Mouse (Mus musculus) hindbrain, embryonic 12.5 days (tissue): Measurements from ENCODE around the gene Hdac6. TPM values are rescaled to one million over a fixed set of nuclear protein-coding genes. Genes with fewer than 3 reads are reported as not detected.
"Not testable (repeated sequence)": the region's sequence is repeated elsewhere in the genome, so short reads cannot be mapped to it uniquely, and the experiment has no call there.

ENCODE experiments used
- ATAC-seq: fragments of 200-750 bp; cut with Nextera tagmentation; 2 replicates; pipeline ENCODE4 v1.8.0; 2017; ENCODE audit warnings: moderate TSS enrichment; ENCODE audit not compliant: low FRiP score
- H3K27ac ChIP-seq: fragments of 300-500 bp; sonication (generic); 2 replicates; pipeline ENCODE4 v1.5.1; 2016; ENCODE audit warnings: mild to moderate bottlenecking
- H3K27me3 ChIP-seq: fragments of 300-500 bp; sonication (generic); 2 replicates; pipeline ENCODE4 v1.6.1; 2016; ENCODE audit warnings: mild to moderate bottlenecking
- H3K36me3 ChIP-seq: fragments of 300-500 bp; sonication (generic); 2 replicates; pipeline ENCODE4 v1.6.1; 2016; ENCODE audit warnings: mild to moderate bottlenecking
- H3K4me1 ChIP-seq: fragments of 300-500 bp; sonication (generic); 2 replicates; pipeline ENCODE4 v1.6.1; 2016
- H3K4me2 ChIP-seq: fragments of 300-500 bp; sonication (generic); replicated peaks from 2 replicates; pipeline ENCODE4 v1.6.1; 2016; ENCODE audit warnings: mild to moderate bottlenecking
- H3K4me3 ChIP-seq: fragments of 300-500 bp; sonication (generic); 2 replicates; pipeline ENCODE4 v1.5.1; 2016; ENCODE audit warnings: mild to moderate bottlenecking
- H3K9ac ChIP-seq: fragments of 300-500 bp; sonication (generic); 2 replicates; pipeline ENCODE4 v1.6.1; 2016; ENCODE audit warnings: mild to moderate bottlenecking, moderate library complexity
- H3K9me3 ChIP-seq: fragments of 300-500 bp; sonication (generic); replicated peaks from 2 replicates; pipeline ENCODE4 v1.6.1; 2016; ENCODE audit warnings: mild to moderate bottlenecking
- WGBS: fragments of 180-500 bp; shearing (Covaris S2); methylation state at CpG from one replicate; pipeline ENCODE4 v1.1.7; 2016; 5-methylcytosine and 5-hydroxymethylcytosine counted together
- polyA plus RNA-seq: library from polyadenylated mRNA; unstranded; fragments of >200 nt; fragmentation: Nextera tagmentation; extraction: Ambion mirVana; gene quantifications from 2 replicates; pipeline ENCODE4 v1.2.1, GENCODE M21; 2016

Gene Hdac6
- polyA plus RNA-seq, 1 experiment from 2014 or later = 68.2 TPM

- WGBS = 86% methylated on average over 9 of the region's 9 CpGs
- Histone ChIP-seq H3K27ac (no peak overlapping the region), H3K4me1 (no peaks in the 10 kb centered on the region), H3K4me2 (no peak overlapping the region), H3K9me3 (0 out of 2 replicates have a peak, but pooled peaks cover 2% of the 10 kb centered on the region), H3K27me3 (no peaks in the 10 kb centered on the region), H3K36me3 (no peaks in the 10 kb centered on the region), H3K4me3 (no peak overlapping the region), H3K9ac (no peak overlapping the region)
- no peak for ATAC-seq
Measured at GRCm38 (mm10) chrX:7958868-7959267, 11.2 kb upstream of the Hdac6 start.

GRCm38 (mm10) chrX:7950091-7950490 lies 2.4 kb upstream of the Hdac6 start:
- 94% methylated on average over 7 of the region's 7 CpGs for WGBS

GRCm38 (mm10) chrX:7947900-7948492 lies 307 bp upstream of the Hdac6 start:
- peak overlapping the region; percentile 55 for H3K4me2 ChIP-seq
- H3K9me3 ChIP-seq = no peaks in the 10 kb centered on the region
- no peak for ATAC-seq
- WGBS = 15% methylated on average over 38 of the region's 38 CpGs
- 0 out of 2 replicates have a peak overlapping the region, but pooled peaks have one; percentile 52 for H3K27ac ChIP-seq
- peak overlapping the region; percentile 39 for H3K4me3 ChIP-seq
- H3K9ac ChIP-seq = 0 out of 2 replicates have a peak overlapping the region, but pooled peaks have one; percentile 23
- H3K4me1 ChIP-seq = 0 out of 2 replicates have a peak, but pooled peaks cover 3% of the 10 kb centered on the region
- no peaks in the 10 kb centered on the region for H3K27me3 ChIP-seq
- 0 out of 2 replicates have a peak, but pooled peaks cover 2% of the 10 kb centered on the region for H3K36me3 ChIP-seq

More at GRCm38 (mm10) chrX:7950091-7950490, 2.4 kb upstream of the Hdac6 start:
- no peaks in the 10 kb centered on the region for H3K36me3 ChIP-seq
- H3K27ac ChIP-seq = no peak overlapping the region
- no peak overlapping the region for H3K4me3 ChIP-seq
- 0 out of 2 replicates have a peak, but pooled peaks cover 3% of the 10 kb centered on the region for H3K4me1 ChIP-seq
- no peak overlapping the region for H3K4me2 ChIP-seq
- H3K27me3 ChIP-seq = no peaks in the 10 kb centered on the region
- H3K9ac ChIP-seq = no peak overlapping the region
- H3K9me3 ChIP-seq = no peaks in the 10 kb centered on the region
- ATAC-seq = no peak

- H3K4me2 ChIP-seq = no peak overlapping the region
- H3K9ac ChIP-seq = no peak overlapping the region
- no peak for ATAC-seq
- no peaks in the 10 kb centered on the region for H3K27me3 ChIP-seq
- H3K9me3 ChIP-seq = no peaks in the 10 kb centered on the region
- H3K27ac ChIP-seq = no peak overlapping the region
- 0 out of 2 replicates have a peak, but pooled peaks cover 5% of the 10 kb centered on the region for H3K36me3 ChIP-seq
- WGBS = 58% methylated on average over 8 of the region's 8 CpGs
- 0 out of 2 replicates have a peak, but pooled peaks cover 3% of the 10 kb centered on the region for H3K4me1 ChIP-seq
- H3K4me3 ChIP-seq = no peak overlapping the region
Measured at GRCm38 (mm10) chrX:7945618-7946017, 2.1 kb downstream of the Hdac6 start.

- Histone ChIP-seq H3K9me3 (no peaks in the 10 kb centered on the region), H3K27ac (no peak overlapping the region), H3K4me2 (no peak overlapping the region), H3K4me3 (no peak overlapping the region), H3K36me3 (peaks cover 31% of the 10 kb centered on the region), H3K27me3 (no peaks in the 10 kb centered on the region), H3K9ac (no peak overlapping the region), H3K4me1 (no peaks in the 10 kb centered on the region)
- 95% methylated on average over 6 of the region's 6 CpGs for WGBS
- ATAC-seq = no peak
Measured at GRCm38 (mm10) chrX:7937667-7938066, 10.0 kb downstream of the Hdac6 start.

- H3K4me1 ChIP-seq = no peaks in the 10 kb centered on the region
- H3K9me3 ChIP-seq = no peaks in the 10 kb centered on the region
- H3K4me3 ChIP-seq = no peak overlapping the region
- WGBS = 57% methylated on average over 11 of the region's 11 CpGs
- no peak overlapping the region for H3K27ac ChIP-seq
- H3K9ac ChIP-seq = no peak overlapping the region
- peaks cover 33% of the 10 kb centered on the region for H3K36me3 ChIP-seq
- no peak for ATAC-seq
- no peaks in the 10 kb centered on the region for H3K27me3 ChIP-seq
- H3K4me2 ChIP-seq = no peak overlapping the region
Measured at GRCm38 (mm10) chrX:7936874-7937273, 10.8 kb downstream of the Hdac6 start.

GRCm38 (mm10) chrX:7928270-7928790 lies 19.4 kb downstream of the Hdac6 start, which contains the start of gene Eras:
Gene Eras, minus strand, starts transcription at chrX:7928607.
- no peak for ATAC-seq
- H3K27ac ChIP-seq = no peak within 1 kb of the TSS
- no peak within 1 kb of the TSS for H3K9ac ChIP-seq
- peaks cover 15% of the 10 kb centered on the region; the same call in 1 of the 2 replicates for H3K36me3 ChIP-seq
- H3K4me1 ChIP-seq = no peaks in the 10 kb centered on the region
- H3K27me3 ChIP-seq = peaks cover 34% of the 10 kb centered on the region
- no peak within 1 kb of the TSS for H3K4me2 ChIP-seq
- no peak within 1 kb of the TSS for H3K4me3 ChIP-seq
- H3K9me3 ChIP-seq = no peaks in the 10 kb centered on the region
- 13% methylated on average over 19 of the region's 19 CpGs for WGBS

- 22% methylated on average over 10 of the region's 10 CpGs for WGBS
- peaks cover 47% of the 10 kb centered on the region for H3K27me3 ChIP-seq
- H3K4me2 ChIP-seq = no peak overlapping the region
- H3K4me3 ChIP-seq = no peak overlapping the region
- no peak overlapping the region for H3K27ac ChIP-seq
- no peak for ATAC-seq
- H3K9me3 ChIP-seq = no peaks in the 10 kb centered on the region
- H3K36me3 ChIP-seq = peaks cover 15% of the 10 kb centered on the region; the same call in 1 of the 2 replicates
- no peak overlapping the region for H3K9ac ChIP-seq
- peaks cover 8% of the 10 kb centered on the region; the same call in 1 of the 2 replicates for H3K4me1 ChIP-seq
Measured at GRCm38 (mm10) chrX:7927116-7927515, 20.6 kb downstream of the Hdac6 start.

- no peak overlapping the region for H3K4me2 ChIP-seq
- H3K27ac ChIP-seq = no peak overlapping the region
- H3K36me3 ChIP-seq = peaks cover 10% of the 10 kb centered on the region; the same call in 1 of the 2 replicates
- H3K9ac ChIP-seq = no peak overlapping the region
- WGBS = 70% methylated on average over 6 of the region's 6 CpGs
- no peak for ATAC-seq
- peaks cover 8% of the 10 kb centered on the region; the same call in 1 of the 2 replicates for H3K4me1 ChIP-seq
- H3K9me3 ChIP-seq = no peaks in the 10 kb centered on the region
- peaks cover 51% of the 10 kb centered on the region for H3K27me3 ChIP-seq
- H3K4me3 ChIP-seq = no peak overlapping the region
Measured at GRCm38 (mm10) chrX:7926266-7926665, 21.4 kb downstream of the Hdac6 start.

- peaks cover 39% of the 10 kb centered on the region for H3K27me3 ChIP-seq
- 24% methylated on average over 27 of the region's 48 CpGs for WGBS
- H3K9me3 ChIP-seq = no peaks in the 10 kb centered on the region
- no peak overlapping the region for H3K27ac ChIP-seq
- peak overlapping the region; percentile 42 for H3K4me3 ChIP-seq
- H3K4me2 ChIP-seq = peak overlapping the region; percentile 55
- ATAC-seq = 0 out of 2 replicates have a peak, but pooled peaks have one; percentile 22
- no peaks in the 10 kb centered on the region for H3K36me3 ChIP-seq
- peaks cover 8% of the 10 kb centered on the region; the same call in 1 of the 2 replicates for H3K4me1 ChIP-seq
- peak overlapping the region; percentile 44; the same call in 1 of the 2 replicates for H3K9ac ChIP-seq
Measured at GRCm38 (mm10) chrX:7922032-7922431, 25.7 kb downstream of the Hdac6 start.

- Histone ChIP-seq H3K27ac (peak within 1 kb of the TSS; percentile 79), H3K27me3 (peaks cover 23% of the 10 kb centered on the region), H3K4me1 (peaks cover 8% of the 10 kb centered on the region; the same call in 1 of the 2 replicates), H3K4me3 (peak within 1 kb of the TSS; percentile 42), H3K9ac (peak within 1 kb of the TSS; percentile 68), H3K9me3 (no peaks in the 10 kb centered on the region), H3K4me2 (peak within 1 kb of the TSS; percentile 55), H3K36me3 (no peaks in the 10 kb centered on the region)
- peak; percentile 90 for ATAC-seq
- 28% methylated on average over 37 of the region's 40 CpGs for WGBS
Measured at GRCm38 (mm10) chrX:7919601-7920383, 27.9 kb downstream of the Hdac6 start, which contains the start of gene Pcsk1n. Gene Pcsk1n, plus strand, starts transcription at chrX:7919822.

- not testable (repeated sequence) for H3K36me3 ChIP-seq, ATAC-seq, H3K4me2 ChIP-seq, H3K27ac ChIP-seq, H3K4me3 ChIP-seq, H3K9me3 ChIP-seq, H3K9ac ChIP-seq, H3K4me1 ChIP-seq
- peaks cover 13% of the 10 kb centered on the region for H3K27me3 ChIP-seq
- 71% methylated on average over 6 of the region's 6 CpGs for WGBS
Measured at GRCm38 (mm10) chrX:7917960-7918359, 29.7 kb downstream of the Hdac6 start.
